Mouse (Mus musculus) brain, adult 2 months (tissue): ENCODE data around the gene Fam83d.

Source experiments
- DNase-seq: peaks from one replicate; pipeline ENCODE4 v3.0.0; 2011; ENCODE audit warnings: low read depth, low spot score

Gene Fam83d

DNA sequence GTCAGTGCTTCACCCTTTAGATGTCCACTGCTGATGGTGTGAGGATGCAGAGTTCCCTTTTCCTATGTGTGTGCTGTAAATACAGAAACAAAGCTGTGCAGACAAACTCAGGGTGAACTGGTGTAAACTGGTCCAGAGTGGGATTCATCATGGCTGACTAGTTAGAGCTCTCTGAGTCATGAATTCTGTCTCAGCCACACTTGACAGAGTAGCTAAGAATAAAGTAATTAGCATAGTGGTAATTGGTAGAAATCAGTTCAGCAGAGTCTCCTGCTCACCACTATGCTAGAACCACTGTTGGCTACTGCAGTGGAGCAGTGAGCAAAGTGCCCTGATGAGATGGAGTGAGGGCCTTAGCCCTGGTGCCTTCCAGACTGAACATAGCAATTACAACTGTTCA lies 47.8 kb downstream of the Fam83d start:
- peak; percentile 68 for DNase-seq

GRCm38 (mm10) chr2:158816239-158816638 lies 48.3 kb downstream of the Fam83d start:
- DNase-seq = no peak

- no peak for DNase-seq
Measured at GRCm38 (mm10) chr2:158817708-158818107, 49.8 kb downstream of the Fam83d start.

GRCm38 (mm10) chr2:158828124-158828523 lies 60.2 kb downstream of the Fam83d start:
- no peak for DNase-seq

DNA sequence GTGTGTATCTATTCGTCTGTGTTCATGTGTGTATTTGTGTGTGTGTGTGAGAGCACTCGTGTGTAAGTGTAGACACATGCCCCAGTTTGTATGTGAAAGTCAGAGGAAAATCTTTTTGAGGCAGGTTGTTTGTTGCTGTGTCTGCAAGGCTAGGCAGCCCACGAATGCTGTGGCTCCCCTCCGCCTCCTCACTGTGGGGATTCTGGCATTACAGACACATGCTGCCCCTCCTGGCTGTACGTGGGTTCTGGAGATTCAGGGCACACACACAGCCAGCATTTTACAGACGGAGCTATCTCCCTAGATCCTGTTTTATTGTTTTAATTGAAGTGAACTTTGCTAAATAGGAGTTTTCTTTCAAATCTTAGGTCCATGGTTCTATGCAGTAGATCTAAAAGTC lies 61.9 kb downstream of the Fam83d start:
- peak; percentile 52 for DNase-seq

DNA sequence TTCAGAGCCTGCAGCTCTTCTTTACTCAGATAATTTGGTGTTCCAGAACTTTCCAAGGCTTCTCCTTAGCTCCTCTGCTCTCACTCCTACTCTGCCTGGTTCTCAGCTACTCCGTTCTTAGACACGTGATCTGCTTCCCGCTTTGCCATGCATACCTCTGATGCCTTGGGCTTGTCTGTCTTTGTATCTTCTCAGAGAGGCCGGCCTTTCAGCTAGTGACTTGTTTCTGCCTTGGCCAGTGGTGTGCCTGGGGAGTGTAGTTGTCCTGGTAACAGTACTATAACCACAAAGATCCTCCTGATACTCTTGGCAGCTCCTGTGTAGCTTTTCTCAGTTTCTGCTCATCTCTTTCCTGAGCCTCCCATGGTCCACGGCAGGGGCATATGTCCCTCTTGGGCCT lies 65.3 kb downstream of the Fam83d start:
- DNase-seq = peak; percentile 24

DNA sequence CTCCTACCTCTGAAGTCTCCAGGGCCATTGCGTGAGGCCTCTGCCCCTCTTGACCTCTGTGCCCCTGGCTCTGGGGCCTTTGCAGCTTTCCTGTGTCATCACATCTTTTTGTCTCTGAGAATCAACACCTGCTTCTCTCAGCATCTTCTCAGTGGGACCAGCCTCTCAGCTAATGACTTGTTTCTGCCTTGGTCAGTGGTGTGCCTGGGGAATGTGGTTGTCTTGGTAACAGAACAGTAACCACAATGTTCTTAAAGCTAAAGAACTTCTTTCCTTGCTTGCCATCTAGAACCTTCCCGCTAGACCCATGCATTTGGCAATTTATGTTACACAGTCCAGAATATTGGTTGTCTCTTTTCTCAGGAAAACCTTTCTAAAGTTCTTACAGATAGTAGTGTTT lies 65.8 kb downstream of the Fam83d start:
- DNase-seq = peak; percentile 50
